Mouse (Mus musculus) left cerebral cortex, postnatal 25 days (tissue): ENCODE measurements around the gene Vmn1r163. TPM values are rescaled to one million over a fixed set of nuclear protein-coding genes. Genes with fewer than 3 reads are reported as not detected.
"Not testable (repeated sequence)": the region's sequence is repeated elsewhere in the genome, so short reads cannot be mapped to it uniquely, and the experiment has no call there.

Experiments
- DNase-seq, 2 experiments: peaks; one replicate each; pipeline ENCODE4 v3.0.0; 2022; ENCODE audit warnings: low spot score in 2 of 2, mixed read lengths in 1 of 2
- intact Hi-C: fragments of 180-260 bp; cut with DNase I; formaldehyde crosslinking; loops from one replicate; pipeline ENCODE4 v1.15.1; 2025
- total RNA-seq, 2 experiments: library from RNA; stranded (reverse); gene quantifications; 2 replicates each; pipeline ENCODE4 v1.2.3; 2021

Vmn1r163 gene
- not detected for total RNA-seq

DNA sequence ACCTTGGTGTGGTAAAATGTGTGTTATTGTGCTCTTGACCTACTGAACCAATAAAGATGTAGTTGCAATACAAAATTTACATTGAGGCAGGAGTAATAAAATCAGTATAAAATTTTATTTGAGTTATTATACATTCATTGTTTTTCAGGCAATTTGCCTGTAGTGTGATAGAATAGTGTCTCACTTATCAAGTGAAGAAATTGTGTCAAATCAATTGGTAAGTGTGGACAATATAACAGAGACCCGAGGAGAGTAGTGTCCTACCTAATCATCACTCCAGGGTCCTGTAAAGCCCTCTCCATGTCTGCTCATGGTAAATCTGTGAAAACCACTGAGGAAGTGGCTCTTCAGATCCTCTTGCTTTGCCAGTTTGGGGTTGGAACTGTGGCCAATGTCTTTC is at the start of gene Vmn1r163:
TSS of gene Vmn1r163 (plus strand) at position 301 of the 400 bp plus-strand sequence.
- intact Hi-C loops, DNase-seq: not testable (repeated sequence)

DNA sequence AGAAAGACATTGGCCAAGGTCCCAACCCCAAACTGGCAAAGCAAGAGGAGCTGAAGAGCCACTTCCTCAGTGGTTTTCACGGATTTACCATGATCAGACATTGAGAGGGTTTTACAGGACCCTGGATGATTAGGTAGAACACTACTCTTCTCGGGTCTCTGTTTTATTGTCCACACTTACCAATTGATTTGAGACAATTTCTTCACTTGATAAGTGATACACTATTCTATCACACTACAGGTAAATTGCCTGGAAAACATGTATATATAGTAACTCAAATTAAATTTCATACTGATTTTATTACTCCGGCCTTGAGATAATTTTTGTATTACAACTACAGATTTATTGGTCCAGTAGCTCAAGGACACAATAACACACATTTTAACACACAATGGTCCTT is 35.5 kb upstream of the Vmn1r163 start, which contains the start of gene Gm4216:
TSS of gene Gm4216 (minus strand) at position 101 of the 400 bp plus-strand sequence.
- intact Hi-C loops, DNase-seq: not testable (repeated sequence)

DNA sequence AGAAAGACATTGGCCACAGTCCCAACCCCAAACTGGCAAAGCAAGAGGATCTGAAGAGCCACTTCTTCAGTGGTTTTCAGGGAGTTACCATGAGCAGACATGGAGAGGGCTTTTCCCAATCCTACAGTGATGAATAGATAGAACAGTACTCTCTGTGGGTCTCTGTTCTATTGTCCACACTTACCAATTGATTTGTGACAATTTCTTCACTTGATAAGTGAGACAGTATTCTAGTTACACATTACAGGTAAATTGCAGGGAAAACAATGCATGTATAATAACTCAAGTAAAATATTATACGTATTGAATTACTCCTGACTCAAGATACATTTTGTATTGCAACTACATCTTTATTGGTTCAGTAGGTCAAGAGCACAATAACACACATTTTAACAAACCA is 12.0 kb downstream of the Vmn1r163 start, which contains the start of gene Gm8720:
TSS of gene Gm8720 (minus strand) at position 101 of the 400 bp plus-strand sequence.
- intact Hi-C loops, DNase-seq: not testable (repeated sequence)

Other genes starting within 250 kb of the Vmn1r163 start
- not detected for gene Vmn1r159, start 211.9 kb upstream of the Vmn1r163 start, total RNA-seq
- gene Vmn1r160, start 184.3 kb upstream of the Vmn1r163 start, total RNA-seq: not detected
- not detected for gene Gm4214, start 70.9 kb upstream of the Vmn1r163 start, total RNA-seq
- gene Gm4216, start 35.6 kb upstream of the Vmn1r163 start, total RNA-seq: not detected
- gene Gm8720, start 11.9 kb downstream of the Vmn1r163 start, total RNA-seq: not detected
- not detected for gene Gm10662, start 88.9 kb downstream of the Vmn1r163 start, total RNA-seq
- gene Vmn1r165, start 161.8 kb downstream of the Vmn1r163 start, total RNA-seq: not detected
- not detected for gene Vmn1r166, start 196.1 kb downstream of the Vmn1r163 start, total RNA-seq
- not detected for gene Gm6902, start 223.4 kb downstream of the Vmn1r163 start, total RNA-seq
- not detected for gene Nlrp4e, start 245.7 kb downstream of the Vmn1r163 start, total RNA-seq